Mouse (Mus musculus) left cerebral cortex, postnatal 10 days (tissue): ENCODE measurements at regions not wholly inside any gene's neighbourhood (a gene's known extent, or its start where the extent isn't known, plus 50 kb on each side); places are given as distances from the start of the nearest gene placed in this dataset.
A peak's percentile ranks its signal among the peaks of the same experiment; 100 is the strongest.

ENCODE experiments used
- DNase-seq, 2 experiments: peaks; one replicate each; pipeline ENCODE4 v3.0.0; 2021 to 2022; ENCODE audit warnings: low spot score in 2 of 2, mixed read lengths in 1 of 2; ENCODE audit errors: extremely low spot score in 1 of 2
- intact Hi-C: fragments of 180-260 bp; cut with DNase I; formaldehyde crosslinking; loops from one replicate; pipeline ENCODE4 v1.15.1; 2025

DNA sequence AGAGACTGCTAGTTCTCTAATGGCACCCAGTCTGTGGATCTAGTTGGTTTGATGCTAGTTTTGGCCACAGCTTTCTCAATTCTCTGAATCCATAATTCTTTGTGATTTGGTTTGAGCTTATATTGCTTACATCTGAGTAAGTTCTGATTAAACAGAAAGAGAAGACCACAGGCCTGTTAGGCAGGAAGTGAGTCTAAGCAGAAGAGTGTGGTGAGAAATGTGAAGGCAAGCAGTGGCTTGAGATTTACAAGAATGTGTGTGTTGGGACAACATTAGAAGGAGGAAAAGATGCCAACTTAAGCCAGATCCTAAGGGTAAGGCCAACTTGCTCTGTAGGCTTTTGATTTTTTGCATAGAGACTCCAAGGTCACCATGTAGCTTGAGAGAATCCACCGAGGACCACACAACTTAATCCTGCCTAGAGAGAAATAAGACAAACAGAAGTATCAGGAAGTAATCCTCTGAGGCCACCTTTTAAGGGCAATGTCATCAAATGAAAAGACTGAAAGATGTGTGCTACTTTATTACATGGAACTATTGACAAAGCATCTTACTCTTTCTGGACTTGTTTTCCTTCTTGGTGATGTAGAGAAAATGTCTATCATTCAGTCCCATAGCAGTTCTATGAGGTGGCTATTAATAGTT, 220.7 kb downstream of the Gm5426 start:
- intact Hi-C loops = no loop called here

DNA sequence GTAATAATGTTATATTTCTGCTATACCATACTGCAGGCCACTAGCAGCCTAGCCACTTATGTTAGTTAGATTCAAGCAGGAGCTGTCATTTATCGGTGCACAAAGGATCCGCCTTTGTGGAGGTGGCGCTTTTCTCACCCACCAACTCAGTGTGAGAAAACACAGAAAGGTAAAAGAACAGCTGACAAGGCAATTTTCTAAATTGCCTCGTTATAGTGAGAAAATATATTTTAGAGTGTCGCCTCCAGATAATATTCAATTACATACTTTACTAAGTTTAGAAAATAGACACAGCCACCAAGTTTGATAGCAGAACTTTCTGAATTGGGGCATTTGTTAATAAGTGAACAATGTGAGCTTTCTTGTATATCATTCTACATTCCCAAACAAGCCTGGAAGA, 221.2 kb downstream of the Gm5426 start:
- intact Hi-C loops = no loop called here
- no peak for DNase-seq

More for the DNA sequence above, 220.7 kb downstream of the Gm5426 start:
- DNase-seq = no peak

DNA sequence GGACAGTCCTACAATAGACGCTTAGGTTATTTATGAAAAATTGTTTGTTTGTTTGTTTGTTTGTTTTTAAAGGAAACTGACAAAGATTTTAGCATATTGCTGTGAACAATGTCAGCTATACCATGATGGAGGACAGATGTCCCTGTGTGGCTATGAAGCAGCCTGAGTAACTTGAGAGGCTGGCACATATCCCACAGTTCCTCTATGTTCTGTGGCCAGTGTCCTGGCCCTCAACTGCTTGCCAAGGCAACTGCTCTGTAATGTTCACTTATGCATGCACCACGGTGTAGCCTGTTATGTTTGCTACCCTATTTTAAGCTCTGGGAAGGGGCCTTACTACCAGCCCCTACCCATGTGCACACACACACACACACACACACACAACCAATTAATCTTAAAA, 222.6 kb downstream of the Gm5426 start:
- intact Hi-C loops = no loop called here
- no peak for DNase-seq

DNA sequence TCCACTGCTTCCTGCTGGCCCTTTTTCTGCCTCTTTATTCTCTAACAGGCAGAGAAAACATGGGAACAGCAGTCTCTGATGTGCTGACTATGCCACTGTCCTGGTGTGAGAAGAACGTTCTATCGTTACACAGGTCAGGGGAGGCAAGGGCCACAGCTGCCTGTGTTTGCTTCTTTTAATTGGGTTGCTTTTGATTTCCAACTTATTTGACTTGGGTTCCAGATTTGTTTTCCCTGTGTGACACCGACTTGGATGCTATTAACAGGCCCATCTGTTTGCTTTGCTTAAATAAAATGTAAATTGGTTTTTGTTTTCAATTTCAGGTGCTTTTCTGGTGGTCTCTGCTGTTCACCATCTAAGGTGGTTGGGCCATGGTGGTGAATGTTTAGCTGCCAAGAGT, 225.8 kb downstream of the Gm5426 start:
- DNase-seq = no peak
- intact Hi-C loops = no loop called here

DNA sequence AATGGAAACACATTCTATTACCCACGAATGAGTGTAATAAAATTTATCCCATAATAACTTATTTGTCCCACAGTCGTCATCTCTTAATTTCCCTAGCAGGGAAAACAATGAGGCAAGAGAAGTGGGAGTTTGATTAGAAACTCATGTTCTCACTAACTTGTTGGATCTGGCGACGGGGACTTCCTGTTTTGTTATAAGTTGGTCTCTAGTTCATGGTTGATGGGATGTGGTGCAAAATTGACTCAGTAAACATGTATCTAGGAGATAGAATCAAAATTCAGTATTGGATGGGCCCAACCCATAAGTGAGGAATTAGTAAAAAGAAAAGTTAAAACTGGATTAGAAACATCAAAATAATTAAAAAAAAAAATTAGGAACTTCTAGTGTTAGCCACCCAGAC, 227.5 kb downstream of the Gm5426 start:
- intact Hi-C loops = no loop called here
- DNase-seq = no peak

DNA sequence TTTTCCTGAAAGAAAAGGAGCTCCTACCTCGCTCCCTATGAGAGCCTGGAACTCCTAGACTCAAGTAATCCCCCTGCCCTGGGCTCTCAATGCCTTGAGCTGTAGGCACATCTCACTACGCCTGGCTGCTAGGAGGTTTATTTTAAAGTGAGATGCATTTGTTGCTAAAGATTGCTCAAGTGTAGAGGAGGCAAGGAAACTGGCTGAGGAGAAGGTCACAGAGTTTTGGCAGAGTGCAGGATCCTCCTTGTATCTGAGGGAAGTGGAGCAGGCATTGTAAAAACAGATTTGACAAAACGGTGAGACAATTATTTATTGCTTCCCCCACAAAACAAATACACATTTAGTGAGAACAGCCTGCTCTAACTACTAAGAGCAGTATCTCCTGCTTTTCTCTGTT, 228.7 kb downstream of the Gm5426 start:
- DNase-seq = no peak
- intact Hi-C loops = no loop called here

DNA sequence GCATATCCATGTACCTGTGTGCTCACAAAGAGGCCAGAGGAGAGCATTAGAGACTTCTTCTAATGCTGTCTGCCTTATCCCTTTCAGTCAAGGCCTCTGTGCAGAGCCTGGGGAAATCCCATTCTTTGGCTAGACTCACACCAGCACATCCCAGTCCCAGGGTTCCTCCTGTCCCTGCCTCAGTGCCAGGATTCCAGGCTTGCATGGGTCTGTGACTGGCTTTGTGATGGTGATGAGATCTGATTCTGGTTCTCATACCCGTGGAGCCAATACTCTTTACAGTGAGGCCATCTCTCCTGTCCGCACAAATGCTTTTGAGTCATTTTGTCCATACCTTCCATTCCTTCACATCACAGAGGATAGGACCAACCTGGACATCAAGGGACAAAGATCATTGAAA, 230.5 kb downstream of the Gm5426 start:
- no peak for DNase-seq
- intact Hi-C loops = no loop called here

DNA sequence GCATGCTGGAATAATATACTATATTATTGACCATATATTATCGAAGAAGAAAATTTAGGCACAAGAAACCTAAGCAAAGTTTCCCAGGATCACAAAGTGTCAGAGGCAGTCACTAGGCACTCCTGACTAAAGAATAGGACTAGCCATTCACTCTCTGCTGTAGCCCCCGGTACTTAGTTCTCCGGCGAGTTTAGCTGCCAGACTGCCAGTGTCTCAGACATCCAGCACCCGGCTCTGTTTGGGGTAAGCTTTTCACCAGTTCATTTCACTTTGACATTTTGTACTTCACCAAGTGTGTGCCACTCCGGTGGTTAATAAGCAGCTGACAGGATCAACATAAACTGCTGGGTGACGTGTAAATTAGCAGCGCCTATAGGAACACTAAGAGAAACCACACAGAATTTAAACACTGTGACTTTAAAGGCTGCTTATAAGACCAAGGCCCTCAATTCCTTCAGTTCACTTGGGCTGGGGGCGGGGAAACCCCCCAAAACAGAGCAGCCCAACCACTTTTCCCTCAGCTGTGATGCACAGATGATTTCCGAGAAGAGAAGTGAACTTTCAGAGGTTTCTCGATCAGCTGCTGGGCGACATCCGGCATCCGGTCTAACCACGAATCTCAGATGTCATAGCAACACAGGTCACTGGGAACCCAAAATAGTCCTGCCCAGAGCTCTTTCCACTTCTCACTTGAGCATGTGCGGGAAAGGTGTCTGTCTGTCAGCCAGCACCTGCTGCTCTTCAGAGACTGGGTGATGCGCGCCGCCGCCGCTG, 234.3 kb downstream of the Gm5426 start:
- intact Hi-C loops = no loop called here
- DNase-seq = peak in 1 of 2 experiments; percentile 38

DNA sequence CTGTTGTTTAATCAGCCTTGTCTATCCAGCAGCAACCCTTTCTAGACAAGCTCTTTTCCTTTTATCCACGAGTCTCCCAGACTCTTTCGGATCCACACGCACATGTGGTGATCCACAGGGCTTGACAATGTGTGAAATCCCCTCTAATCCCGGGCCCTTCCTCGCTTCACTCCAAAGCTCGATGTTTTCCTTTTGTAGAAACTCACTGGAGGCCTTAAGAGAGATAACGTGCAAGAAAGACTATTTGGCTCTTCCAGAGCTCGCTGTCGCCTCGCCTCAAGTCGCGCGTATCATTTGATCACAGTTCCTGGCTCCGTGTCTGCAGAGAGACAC, 234.9 kb downstream of the Gm5426 start:
- no peak for DNase-seq
- intact Hi-C loops = no loop called here

DNA sequence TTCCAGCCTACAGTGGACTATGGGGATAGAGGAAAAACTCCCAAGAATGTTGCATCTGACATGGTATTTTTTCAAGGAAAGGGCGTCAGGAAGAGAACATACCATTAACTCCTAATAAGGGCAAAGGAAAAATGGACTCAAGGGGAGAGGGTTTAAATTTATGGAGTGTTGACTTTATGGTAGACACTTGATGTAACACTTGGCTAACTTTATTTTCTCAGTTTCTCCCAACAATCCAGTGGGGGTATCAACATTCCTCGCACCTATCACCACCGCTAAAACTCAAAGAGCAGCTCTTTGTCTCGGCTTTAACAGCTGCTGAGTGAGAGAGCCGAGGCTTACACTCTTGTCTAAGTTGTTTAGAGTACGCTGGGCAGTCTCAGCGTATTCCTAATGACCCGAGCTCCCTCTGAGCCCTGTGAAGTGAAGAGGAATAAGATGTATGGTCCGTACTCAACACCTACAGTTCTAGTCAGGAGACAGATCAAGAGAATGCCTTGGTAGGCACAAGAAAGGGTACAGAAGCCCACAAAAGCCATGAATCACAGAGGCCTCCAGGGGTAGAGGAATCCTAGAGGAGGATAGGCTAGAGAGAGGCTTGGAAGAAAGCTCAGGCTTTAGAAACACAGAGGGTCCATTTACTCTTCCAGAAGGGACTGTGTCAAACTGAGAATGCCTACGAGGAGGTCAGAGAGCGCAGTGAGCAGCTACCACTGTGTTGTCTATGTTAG, 236.4 kb downstream of the Gm5426 start:
- intact Hi-C loops = no loop called here
- DNase-seq = no peak

DNA sequence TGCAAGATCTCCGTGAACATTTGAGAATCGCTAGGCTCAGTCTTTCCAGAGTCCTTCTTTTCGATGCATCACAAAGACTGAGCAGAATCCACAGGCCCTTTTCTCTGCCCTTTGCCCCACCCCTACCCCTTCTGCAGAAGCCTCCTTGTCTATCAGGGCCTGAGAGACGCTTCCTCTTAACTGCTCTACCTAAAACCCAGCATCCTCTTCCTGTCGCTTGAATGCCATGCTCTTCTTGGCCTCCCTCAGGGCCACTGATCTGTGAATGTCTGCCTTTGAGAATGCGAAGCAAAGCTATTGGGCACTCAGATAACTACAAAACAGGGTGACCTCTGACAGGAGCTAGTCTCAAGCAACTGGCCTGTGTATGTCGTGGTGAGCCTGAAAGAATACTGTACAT, 237.1 kb downstream of the Gm5426 start:
- DNase-seq = no peak
- intact Hi-C loops = no loop called here

DNA sequence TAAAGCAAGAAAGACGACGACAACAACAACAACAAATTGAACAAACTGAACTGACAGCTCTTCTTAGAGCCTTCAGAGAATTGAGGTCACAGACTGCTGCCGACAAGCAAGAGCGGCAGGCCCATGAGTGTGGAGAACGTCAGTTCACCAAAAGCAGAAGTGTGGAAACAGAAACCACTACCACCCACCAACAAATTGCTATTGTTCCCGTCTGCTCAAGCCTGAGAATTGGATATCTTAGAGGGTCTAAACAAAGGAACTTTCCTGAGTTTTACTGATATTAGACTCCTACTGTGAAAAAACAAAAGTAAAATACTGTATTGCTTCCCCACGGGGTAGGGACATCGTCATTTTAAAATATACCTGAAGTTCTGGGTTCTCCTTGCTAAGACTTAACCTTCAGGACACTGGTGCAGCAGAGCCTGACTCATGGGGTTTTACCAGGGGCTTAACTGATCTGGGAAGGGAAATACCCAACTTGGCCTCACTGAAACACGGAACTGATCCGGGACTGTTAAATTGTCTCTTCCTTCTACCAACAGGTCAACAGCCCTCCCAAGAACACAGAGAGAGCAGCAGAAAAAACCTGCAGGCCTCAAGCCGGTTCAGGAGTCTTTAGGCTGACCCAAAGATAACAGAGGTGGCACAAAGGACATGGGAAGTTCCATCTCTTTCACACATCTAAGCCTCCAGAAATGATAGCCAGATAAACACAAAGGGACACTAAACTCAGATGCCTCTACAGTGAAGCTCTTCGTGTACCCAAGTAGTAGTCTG, 238.1 kb downstream of the Gm5426 start:
- DNase-seq = no peak

DNA sequence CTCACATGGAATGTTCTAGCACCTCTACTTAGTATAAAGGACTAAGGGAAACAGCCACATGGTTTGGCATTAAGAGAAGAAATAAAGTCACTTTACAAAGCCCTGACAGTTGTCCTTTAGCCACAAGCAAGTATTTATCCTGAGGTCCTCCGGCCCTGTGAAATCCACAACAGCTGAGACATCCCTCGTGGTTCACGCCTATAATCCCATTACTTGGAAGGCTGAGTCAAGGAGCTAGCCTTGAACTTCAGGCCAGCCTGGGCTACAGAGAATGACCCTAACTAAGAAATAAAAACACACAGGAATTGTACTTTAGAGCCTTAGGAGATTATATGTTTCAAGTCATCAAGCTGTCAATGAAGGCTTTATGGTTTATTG, 238.7 kb downstream of the Gm5426 start:
- DNase-seq = no peak
- intact Hi-C loops = no loop called here

More for the DNA sequence above, 238.1 kb downstream of the Gm5426 start:
- intact Hi-C loops = no loop called here

DNA sequence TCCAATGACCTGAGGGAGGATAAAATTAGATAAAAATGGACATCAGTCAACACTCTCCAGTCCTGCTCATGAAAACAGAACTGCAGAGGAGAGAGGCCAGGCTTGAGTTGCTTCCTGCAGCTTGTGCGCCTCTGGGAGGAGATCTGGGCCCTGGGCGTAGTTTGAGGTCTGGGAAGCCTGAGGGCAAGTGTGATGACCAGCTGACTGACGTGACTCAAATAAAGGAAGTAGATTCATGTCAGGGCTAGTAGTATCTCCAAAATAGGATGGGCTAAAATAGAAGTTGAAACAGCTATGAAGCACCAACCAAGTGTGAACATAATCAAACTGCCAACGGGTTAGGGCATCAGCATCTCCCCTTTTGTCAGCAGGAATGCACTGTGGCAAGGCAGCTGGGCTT, 239.3 kb upstream of the Btg1 start:
- intact Hi-C loops = no loop called here
- no peak for DNase-seq

DNA sequence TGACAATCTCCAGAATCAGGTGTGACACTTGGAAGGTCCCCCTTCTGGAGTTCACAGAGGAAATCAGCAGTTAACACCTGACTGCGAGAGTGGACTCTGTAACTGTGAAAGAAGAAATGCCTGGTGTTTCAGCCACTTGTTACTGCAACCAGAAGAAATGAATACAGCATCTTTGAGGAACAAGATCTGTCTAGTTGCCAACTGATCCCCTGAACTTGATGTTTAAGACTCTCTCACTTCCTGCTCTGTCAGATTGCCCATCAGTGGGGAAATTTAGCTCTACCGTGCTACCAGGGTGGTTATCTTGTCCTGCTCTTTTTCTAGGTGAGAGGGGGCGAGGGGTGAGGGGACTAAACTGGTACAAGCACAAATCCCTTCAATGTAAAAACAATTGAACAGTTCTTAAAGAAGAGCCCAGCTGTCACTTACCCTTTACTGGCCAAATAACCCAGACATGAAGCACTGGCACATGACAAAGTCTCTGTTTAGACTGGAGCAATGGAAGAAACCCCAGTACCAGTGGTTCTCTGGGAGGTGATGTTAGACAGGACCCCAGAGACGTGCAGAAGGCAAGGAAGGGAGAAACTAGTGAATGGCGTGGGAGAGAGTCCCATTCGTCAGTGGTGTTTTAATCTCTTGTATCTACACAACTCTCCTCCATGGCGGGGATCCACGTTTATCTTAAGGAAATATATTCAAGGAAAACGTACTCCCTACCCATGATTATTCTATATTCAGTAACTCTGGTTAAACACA, 237.6 kb upstream of the Btg1 start:
- intact Hi-C loops = no loop called here
- no peak for DNase-seq

DNA sequence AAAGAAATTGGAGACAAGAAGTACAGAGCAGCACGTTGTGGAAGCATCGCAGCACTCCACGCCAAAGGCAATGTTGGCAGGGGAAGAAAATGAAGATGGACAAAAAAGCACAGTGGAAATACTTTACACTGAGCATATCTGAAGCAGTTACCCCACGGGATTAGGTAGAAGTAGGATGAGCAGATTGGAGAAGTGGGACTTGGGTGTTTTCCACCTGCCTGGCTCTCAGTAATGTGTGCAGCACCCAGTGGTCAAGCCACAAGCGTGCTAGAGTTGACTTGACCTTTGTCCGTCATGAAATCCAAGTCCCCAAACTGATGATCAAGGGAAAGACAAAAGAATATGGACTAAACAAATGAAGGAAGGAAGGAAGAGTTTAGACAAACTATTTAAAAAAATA, 235.1 kb upstream of the Btg1 start:
- no peak for DNase-seq
- intact Hi-C loops = no loop called here

DNA sequence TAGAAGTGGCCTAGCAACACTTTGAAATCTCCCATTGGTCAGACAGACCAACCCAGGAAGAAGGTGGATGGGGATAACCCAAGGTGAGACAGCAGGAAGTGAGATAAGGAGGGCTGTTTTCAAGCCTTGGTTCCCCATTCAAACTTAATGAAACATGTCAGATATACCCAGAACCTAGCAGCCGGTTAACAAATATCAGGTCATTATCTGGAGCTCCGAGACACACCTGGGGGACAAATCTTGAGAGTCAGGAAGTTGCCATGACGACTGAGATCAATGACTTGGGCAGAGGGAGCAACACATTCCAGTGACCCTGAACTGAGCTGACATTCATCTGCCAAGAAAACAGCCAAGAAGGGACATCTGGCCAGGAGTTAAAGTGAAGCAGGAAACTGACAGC, 225.1 kb upstream of the Btg1 start:
- no peak for DNase-seq
- intact Hi-C loops = no loop called here

DNA sequence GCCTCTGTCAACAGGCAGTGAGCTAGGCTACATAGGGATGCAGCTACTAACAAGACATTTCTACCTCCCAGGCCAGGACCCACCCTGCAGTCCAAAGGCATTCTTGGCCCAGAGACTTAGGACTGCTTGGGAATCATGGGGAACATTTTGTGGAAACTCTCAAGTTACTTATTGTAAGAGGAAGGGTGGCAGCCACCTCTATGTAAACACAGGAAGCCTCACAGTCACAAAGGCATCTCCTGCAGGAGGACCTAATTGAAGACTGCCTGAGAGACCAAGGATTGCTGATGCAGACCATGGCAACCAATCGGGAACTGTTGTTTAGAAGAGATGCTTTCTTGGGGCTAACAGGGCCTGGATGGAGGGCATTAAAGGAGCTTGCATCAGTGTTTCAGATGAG, 224.0 kb upstream of the Btg1 start:
- DNase-seq = no peak

DNA sequence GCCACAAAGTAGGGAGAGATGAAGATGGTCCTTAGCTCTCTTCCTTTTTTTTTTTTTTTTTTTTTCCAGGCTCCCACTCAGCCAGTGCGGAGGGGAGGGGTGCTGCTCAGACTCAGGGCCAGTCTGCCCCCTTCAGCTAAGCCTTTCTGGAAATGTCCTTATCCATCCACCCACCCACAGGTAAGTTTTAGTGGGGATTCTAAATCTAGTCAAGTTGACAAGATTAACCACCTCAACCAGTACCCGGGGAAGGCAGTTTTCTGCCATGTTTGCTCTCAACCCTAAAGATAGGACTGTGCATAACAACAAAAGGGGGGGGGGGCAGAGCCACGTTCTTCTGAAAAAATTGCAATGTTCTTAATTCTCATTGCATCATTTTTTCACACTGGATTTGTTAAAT, 222.6 kb upstream of the Btg1 start:
- intact Hi-C loops = no loop called here
- DNase-seq = no peak

More for the DNA sequence above, 224.0 kb upstream of the Btg1 start:
- intact Hi-C loops = no loop called here
